Mouse (Mus musculus) kidney, adult 9 months (tissue): ENCODE data around the gene Il33.

Source experiments
- DNase-seq: peaks from one replicate; pipeline ENCODE4 v3.0.0; 2022

The Il33 gene

DNA sequence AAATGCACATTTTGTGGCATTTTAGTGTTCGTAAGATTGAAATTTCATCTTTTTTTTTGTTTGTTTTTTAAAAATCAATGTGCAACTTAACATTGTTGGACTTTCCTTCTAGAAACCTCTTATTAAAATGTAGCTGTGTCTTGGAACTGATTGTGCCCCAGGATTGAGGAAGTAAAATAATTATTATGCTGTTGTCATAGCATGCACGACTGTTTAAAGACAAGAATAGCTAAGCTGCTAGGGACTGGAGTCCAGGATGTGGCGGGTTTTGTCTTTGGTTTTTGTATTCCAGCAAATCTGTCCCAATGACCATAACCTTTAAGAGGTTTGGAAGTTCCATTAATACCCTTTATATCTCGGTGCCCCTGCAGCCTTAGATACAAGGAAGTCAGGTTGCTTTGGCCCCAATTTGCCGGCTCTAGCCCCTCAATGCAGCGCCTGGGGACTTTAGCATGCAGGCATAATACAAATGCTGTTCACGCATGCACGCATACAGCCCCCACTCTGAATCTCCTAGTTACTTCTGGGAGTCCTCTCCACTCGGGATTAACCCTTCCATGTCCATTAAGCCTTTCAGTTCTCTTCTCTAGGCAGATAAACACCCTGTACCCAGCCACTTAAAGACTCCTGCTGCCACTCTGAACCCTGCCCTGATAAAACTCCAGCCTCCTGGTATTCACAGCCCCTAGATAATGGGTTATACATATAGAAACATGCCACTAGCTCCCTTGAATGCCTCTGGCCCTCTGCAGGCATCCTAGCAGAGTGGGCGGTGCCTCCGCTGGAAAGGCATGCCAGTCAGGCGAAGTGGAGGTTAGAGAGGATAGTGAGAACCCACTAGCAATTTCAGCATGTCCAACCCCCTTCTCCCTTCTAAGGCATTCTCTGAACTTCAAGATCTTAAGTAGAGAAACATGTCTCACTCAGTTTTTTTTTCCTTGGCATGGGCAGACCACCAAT lies 75.8 kb downstream of the Il33 start:
- DNase-seq: no peak

DNA sequence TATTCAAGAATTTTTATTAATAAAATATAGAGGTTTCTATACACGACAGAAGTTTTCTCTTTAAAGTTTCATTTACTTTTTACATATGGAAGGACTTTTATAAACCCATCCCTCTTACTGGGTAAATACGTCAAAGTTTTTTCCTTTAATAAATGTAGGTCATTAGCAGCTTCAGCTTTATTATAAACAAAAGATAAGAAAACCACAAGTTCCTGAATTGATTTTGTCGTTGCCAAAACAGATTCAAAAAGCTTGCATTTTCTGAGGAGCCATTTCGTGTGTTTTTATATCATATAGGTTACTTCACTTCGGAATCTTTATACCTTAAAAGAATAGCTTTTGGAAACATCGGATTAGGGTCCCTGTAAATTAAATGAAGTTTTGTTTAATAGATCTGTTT lies 76.6 kb downstream of the Il33 start:
- DNase-seq: no peak

DNA sequence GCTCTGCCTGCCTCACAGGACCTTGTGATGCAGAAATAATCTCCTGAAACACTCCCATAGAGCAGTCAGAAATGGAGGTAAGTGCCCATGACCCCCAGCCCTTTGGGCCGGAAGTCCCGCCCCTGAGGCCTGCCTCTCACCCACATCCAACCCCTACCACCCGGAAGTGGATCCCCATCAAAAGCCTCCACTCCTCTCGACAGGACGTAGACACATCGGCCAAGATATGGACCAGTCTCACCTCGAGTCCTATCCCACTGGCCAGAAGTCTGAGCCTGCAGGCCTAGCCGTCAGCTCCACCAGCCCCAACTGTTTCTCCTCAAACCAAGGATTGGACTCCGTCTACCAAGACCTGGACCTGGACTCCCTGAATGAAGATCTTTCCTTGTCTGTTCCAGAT lies 78.7 kb downstream of the Il33 start, which contains the start of gene Trpd52l3:
Gene Trpd52l3, plus strand, starts transcription at position 170 of the 400 bp plus-strand sequence.
- no peak for DNase-seq

DNA sequence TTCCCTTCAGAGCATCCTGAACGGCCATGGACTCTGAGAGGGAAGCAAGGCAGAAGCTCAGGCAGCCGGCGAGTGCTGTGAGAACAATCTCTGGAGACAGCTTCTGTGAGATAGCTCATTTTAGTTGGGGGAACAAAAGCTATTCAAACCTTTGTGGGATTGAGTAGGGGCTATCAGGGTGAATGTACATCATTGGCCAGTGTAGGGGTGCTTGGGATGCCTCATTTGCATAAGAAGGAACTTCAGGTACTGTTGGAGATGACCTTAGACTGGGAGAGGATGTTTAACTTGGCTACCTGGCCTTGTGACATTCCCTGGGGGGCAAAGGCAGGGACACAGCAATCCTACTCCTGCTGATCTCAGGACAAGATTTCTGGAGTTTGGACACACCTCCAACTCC lies 81.5 kb downstream of the Il33 start:
- no peak for DNase-seq
